Mouse (Mus musculus): ENCODE data around the gene Ephb4. TPM values are rescaled to one million over a fixed set of nuclear protein-coding genes. Genes with fewer than 3 reads are reported as not detected.

Gene Ephb4
- 5.6 and 6.0 TPM in 2 replicates for polyA plus RNA-seq (2012; rRNA removed)

- DNase-seq (ENCODE audit: extremely low spot score in 1 of 2, low spot score in 1 of 2): peak; percentile 47 to 51
Measured at GRCm38 (mm10) chr5:137349384-137350204, at the start of gene Ephb4. Gene Ephb4 (plus strand): TSS chr5:137350109.

- DNase-seq (ENCODE audit: extremely low spot score in 1 of 2, low spot score in 1 of 2): no peak
Measured at GRCm38 (mm10) chr5:137301253-137301652, 48.7 kb upstream of the Ephb4 start.

GRCm38 (mm10) chr5:137303609-137304008 lies 46.3 kb upstream of the Ephb4 start:
- no peak for DNase-seq (ENCODE audit: extremely low spot score in 1 of 2, low spot score in 1 of 2)

GRCm38 (mm10) chr5:137304165-137304564 lies 45.7 kb upstream of the Ephb4 start:
- DNase-seq (ENCODE audit: extremely low spot score in 1 of 2, low spot score in 1 of 2): no peak

- DNase-seq (ENCODE audit: extremely low spot score in 1 of 2, low spot score in 1 of 2): no peak
Measured at GRCm38 (mm10) chr5:137304816-137305215, 45.1 kb upstream of the Ephb4 start.

GRCm38 (mm10) chr5:137305822-137306221 lies 44.1 kb upstream of the Ephb4 start:
- peak in 1 of 2 experiments; percentile 59 for DNase-seq (ENCODE audit: extremely low spot score in 1 of 2, low spot score in 1 of 2)

GRCm38 (mm10) chr5:137306439-137307005 lies 43.4 kb upstream of the Ephb4 start:
- no peak for DNase-seq (ENCODE audit: extremely low spot score in 1 of 2, low spot score in 1 of 2)

GRCm38 (mm10) chr5:137307071-137307912 lies 42.6 kb upstream of the Ephb4 start, which contains the start of gene Srrt:
Gene Srrt (minus strand): TSS chr5:137307674.
- DNase-seq (ENCODE audit: extremely low spot score in 1 of 2, low spot score in 1 of 2): peak; percentile 89 to 96

GRCm38 (mm10) chr5:137308356-137308755 lies 41.6 kb upstream of the Ephb4 start:
- DNase-seq (ENCODE audit: extremely low spot score in 1 of 2, low spot score in 1 of 2): no peak

- DNase-seq (ENCODE audit: extremely low spot score in 1 of 2, low spot score in 1 of 2): no peak
Measured at GRCm38 (mm10) chr5:137313466-137314192, 36.3 kb upstream of the Ephb4 start.

- peak in 1 of 2 experiments; percentile 63 for DNase-seq (ENCODE audit: extremely low spot score in 1 of 2, low spot score in 1 of 2)
Measured at GRCm38 (mm10) chr5:137314193-137315083, 35.5 kb upstream of the Ephb4 start, which contains the start of gene Trip6. Gene Trip6 (minus strand): TSS chr5:137314404.

GRCm38 (mm10) chr5:137315084-137315903 lies 34.6 kb upstream of the Ephb4 start:
- no peak for DNase-seq (ENCODE audit: extremely low spot score in 1 of 2, low spot score in 1 of 2)

GRCm38 (mm10) chr5:137317361-137317760 lies 32.5 kb upstream of the Ephb4 start:
- no peak for DNase-seq (ENCODE audit: extremely low spot score in 1 of 2, low spot score in 1 of 2)

- DNase-seq (ENCODE audit: extremely low spot score in 1 of 2, low spot score in 1 of 2): no peak
Measured at GRCm38 (mm10) chr5:137318570-137318969, 31.3 kb upstream of the Ephb4 start.

- no peak for DNase-seq (ENCODE audit: extremely low spot score in 1 of 2, low spot score in 1 of 2)
Measured at GRCm38 (mm10) chr5:137320996-137321395, 28.9 kb upstream of the Ephb4 start.

GRCm38 (mm10) chr5:137330910-137331309 lies 19.0 kb upstream of the Ephb4 start:
- DNase-seq (ENCODE audit: extremely low spot score in 1 of 2, low spot score in 1 of 2): no peak

- no peak for DNase-seq (ENCODE audit: extremely low spot score in 1 of 2, low spot score in 1 of 2)
Measured at GRCm38 (mm10) chr5:137332857-137333511, 16.9 kb upstream of the Ephb4 start.
